Mouse (Mus musculus) liver (tissue): ENCODE results near the gene Rybp.
A peak's percentile ranks its signal among the peaks of the same experiment; 100 is the strongest.

Source experiments
- DNase-seq: peaks from one replicate; pipeline ENCODE4 v3.0.0-alpha.2; 2020; ENCODE audit warnings: mixed read lengths

Rybp gene

DNA sequence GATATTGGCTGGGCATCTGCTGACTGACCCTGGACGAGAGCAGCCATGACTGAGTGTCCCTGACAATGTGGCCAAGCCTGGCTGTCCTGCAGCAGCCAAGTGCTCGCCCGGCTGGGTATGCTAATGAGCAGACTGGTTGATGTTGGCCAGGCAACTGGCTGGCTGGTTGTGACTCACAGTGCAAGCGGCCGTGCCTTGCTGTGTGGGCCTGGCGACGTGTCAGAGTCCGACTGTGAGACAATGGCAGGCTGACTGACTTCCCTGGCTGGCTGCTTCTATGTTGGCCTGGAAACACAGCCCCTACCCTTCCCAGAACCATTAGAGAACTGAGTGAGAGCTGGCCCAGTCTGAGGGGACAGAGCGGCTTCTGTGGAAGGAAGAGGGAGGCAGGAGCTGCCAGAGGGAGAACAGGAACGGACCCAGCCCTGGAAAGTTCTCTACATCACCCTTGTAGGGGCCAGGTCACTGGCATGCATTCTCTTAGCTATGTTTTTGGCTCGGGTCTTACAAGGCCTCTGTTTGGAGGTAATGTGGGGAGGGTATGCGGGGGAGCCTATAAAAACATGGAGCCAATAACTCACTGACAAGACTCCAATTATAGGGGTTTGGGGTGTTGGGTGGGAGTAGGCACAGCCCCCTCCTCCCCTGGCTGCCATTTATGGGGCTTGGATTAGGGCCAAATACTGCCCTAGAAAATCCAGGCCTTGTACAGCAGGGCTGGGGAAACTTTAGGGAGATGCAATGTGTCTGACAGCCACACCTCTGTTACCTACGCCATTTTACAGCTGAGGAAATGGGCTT lies 68.5 kb downstream of the Rybp start:
- no peak for DNase-seq

- no peak for DNase-seq
Observed at GRCm38 (mm10) chr6:100217507-100217906, 69.8 kb downstream of the Rybp start.

DNA sequence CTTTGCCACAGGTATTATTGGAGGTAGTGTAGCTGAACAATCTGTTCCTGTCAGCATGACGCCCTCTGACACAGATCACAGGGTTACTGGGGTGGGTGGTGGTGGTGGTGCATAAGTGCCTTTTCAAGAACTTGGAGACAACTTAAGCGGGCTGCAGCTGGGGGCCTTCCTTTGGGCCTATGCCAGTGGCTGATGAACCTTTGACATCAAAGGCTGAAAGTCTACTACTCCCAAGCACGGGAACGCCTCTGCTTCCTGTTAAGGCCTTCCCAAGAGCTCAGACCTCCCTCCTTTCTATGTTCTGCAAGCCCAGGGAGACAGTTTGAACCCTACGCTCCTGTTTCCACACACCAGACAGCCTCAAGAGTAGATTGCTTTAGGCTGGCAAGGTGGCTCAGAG lies 70.3 kb downstream of the Rybp start:
- DNase-seq: no peak

GRCm38 (mm10) chr6:100215809-100216208 lies 71.5 kb downstream of the Rybp start:
- DNase-seq: no peak

DNA sequence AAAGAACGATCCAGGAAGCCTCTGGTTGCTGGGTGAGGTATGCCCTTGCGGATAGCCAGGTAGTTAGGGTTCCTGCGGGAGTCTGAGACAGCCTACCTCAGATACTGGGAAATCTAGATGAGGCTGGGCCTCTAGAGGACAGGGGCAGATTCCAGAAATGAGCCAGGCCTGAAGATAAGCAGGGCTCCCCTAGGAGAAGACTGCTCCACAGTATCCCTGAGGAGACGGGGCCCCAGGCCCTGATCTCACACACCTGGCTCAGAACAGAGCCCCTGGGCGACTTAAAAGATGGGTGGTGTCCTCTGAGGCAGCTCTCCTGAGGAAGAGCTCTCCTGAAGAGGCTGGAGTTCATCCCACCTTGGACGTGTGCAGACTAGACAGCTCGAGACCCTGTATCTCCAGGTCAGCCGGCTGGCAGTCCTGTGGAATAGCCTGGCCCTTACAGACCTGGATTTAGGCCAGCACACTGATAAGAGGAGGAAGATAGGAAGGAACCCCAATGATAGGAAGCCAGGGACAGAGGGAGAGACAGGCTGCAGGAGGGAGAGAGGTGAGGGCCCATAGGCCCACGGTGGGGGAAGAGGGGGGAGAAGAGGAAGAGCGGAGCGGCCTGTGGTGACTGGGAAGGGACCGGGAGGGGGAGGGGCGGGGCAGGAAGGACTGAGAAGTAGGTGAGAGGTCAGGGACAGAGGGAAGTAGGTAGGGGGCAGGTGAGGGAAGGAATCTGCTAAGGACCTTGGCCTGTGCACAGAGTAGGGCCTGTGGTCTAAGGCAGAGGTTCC lies 73.0 kb downstream of the Rybp start:
- DNase-seq: peak; percentile 41

DNA sequence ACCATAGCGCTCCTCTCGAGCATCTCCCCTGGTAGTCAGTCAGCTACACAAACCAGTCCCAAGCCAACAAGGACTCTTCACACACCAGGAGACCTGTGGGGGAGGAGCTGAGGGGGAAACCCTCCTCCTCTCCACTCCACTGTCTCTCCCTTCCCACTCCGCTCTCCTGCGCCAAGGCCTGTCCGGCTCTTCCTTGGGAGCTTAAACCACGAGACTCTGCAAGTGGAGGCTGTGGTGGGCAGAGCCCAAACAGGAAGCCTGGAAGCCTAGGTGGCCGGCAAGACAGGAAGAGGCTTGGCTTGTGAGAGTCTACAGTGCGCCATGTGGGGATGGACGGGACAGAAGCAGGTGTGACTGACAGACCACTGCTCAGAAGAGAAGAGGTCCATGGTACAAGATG lies 73.7 kb downstream of the Rybp start:
- no peak for DNase-seq

- DNase-seq: no peak
Observed at GRCm38 (mm10) chr6:100212820-100213219, 74.5 kb downstream of the Rybp start.

- no peak for DNase-seq
Observed at GRCm38 (mm10) chr6:100211646-100212045, 75.6 kb downstream of the Rybp start.

DNA sequence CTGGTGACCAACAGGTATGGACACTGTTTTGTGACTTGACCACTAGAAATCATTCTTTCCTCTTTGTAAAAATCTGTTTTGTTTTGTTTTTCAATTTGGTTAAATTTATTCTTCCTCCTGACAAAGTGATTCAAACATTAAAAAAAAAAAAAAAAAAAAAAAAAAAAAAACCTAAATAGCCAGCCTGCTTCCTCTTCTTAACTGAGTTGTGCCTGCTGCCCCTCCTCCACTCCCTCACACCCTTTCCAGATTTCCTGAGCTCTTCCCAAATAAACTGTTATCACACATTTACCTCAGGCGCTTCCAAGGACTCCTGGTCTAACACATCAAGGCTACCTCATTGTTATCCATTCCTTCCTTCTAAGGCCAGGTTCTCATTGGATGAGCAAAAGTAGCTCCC lies 76.8 kb downstream of the Rybp start:
- no peak for DNase-seq

- DNase-seq: no peak
Observed at GRCm38 (mm10) chr6:100206741-100207275, 80.5 kb downstream of the Rybp start.

- DNase-seq: no peak
Observed at GRCm38 (mm10) chr6:100206261-100206660, 81.0 kb downstream of the Rybp start.

- DNase-seq: no peak
Observed at GRCm38 (mm10) chr6:100204436-100204835, 82.8 kb downstream of the Rybp start.

GRCm38 (mm10) chr6:100203492-100203891 lies 83.8 kb downstream of the Rybp start:
- no peak for DNase-seq

GRCm38 (mm10) chr6:100202091-100202490 lies 85.2 kb downstream of the Rybp start:
- no peak for DNase-seq

- DNase-seq: peak; percentile 33
Observed at GRCm38 (mm10) chr6:100197102-100197501, 90.2 kb downstream of the Rybp start.

GRCm38 (mm10) chr6:100195870-100196409 lies 91.3 kb downstream of the Rybp start:
- DNase-seq: peak; percentile 49

- DNase-seq: no peak
Observed at GRCm38 (mm10) chr6:100195091-100195490, 92.2 kb downstream of the Rybp start.

DNA sequence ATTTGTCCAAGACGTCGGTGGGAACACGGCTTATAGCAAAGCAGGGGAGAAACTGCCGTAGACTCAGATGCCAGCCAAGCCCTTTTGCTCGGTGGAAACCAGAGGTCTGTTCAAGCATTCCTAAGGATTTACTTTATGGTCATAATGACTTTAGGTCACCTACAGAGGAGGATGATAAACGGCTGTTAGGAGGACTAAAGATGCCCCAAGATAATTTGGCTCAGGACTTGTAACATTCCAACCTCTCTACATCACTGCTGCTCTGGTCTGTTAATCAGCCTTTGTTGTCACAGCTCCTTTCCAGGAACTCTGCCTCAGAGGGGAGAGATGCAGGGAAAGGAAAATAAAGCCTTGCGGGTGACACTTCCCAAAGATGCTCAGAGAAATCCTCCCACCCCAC lies 93.5 kb downstream of the Rybp start:
- DNase-seq: no peak

DNA sequence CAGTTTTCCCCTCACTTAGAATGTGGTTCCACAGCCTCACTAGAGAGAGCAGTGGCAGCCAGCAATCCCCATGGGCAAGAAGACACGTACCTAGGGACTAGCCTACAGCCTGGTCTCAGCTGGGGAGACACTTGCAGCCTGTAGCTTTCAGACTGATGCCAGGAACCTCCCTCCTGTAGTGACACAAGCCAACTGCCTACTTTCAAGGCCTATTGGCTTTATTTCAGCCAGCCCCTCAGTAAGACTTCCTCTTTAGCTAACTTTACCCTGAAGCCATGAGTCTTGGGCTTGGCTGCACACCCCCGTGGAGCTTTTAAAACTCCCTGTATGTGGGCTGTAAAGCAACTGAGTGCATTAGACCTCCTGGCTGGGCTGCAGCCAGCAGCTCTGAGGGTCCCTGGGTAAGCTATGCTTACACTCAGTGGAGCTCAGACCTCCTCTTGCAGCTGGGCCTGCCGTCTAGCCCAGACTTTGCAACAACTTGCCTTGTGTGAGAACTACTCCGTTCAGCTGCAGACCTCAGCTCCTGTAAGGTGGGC lies 94.5 kb downstream of the Rybp start:
- no peak for DNase-seq

DNA sequence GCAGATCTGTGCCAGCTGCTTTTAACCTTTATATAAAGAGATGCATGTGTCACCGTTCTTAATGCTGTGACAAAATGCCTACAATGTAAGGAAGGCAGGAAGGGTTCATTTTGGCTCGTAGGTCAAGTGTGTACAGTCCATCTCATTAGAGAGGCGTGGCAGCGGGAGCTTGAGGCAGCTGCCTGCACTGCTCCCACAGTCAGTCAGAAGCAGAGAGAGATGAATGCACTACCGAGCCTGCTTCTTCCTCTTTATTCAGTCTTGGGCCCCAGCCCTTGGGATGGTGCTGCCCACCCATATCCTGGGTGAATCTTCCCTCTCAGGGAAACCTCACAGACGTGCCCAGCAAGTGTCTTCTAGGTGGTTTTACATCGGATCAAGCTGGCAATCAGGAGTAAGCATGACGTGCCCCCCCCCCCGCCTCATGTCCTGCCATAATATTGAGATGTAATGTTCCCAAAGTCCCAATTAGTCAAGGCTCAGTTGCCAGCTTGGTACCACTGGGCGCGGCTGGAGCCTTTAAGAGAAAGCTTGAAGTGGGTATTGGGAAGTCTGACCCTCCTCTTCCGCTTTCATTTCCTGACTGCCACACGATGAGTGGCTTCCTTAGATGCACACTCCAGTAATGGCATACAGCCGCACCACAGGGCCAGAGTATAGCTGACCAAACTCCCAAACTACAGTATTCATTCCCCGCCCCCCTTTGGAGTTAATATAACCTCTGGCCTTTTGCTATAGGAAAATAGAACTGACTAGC lies 96.3 kb downstream of the Rybp start:
- no peak for DNase-seq

DNA sequence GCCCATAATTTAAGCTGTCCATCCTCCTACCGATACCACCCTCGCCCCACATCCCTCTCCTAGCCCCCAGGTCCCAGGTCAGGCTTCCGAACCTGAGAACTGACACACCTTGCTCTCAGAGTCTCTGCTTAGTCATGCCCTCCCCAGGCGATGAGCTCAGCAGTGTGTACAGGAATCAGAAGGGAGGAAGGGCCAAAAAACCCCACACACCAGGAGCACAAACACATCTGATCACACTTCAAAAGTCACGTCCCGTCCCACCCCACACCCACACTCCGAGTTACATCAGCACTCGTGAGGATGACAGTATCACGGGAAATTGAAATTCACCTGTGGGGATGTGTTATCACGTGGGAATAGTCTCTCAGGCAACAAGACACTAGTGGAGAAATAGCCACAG lies 97.0 kb downstream of the Rybp start:
- no peak for DNase-seq

DNA sequence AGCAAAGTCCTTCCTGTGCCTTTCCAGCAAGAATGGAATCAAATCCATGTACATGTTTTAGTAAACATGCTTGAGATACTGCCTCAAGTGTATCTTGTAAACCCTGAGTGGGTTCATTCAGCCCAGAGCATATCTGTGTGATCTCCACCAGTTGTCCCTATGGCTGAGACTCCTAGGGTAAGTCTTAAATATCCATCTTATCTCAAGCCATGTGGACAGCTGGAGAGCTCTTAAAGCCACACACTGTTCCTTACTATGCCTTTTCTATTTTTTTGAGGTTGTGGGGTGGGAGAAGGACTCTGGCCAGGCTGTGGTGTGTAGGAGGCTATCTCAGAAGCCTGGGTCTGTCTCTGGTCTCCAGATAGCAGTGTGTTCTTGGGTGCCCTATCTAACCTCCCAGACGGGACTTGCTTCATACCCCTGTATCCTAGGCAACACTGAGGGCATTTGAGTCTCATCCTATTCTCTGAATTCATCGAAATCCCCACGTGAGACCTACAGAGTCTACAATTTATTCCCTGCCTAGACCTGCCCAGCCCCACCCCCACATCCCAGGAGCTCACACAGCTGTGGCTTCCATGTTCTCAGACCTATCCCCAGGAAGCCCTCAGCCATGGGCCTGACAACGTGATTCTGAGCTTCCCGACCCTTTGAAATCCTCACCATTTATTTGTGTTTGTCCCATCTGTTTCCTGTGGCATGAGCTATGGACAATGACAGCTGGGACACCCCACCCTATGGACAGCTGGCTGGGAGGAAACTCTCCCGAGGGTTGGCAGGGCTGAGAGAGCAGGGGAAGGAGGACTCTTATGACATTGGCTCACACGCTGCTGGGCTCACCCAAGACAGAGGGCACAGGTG lies 98.2 kb downstream of the Rybp start:
- no peak for DNase-seq
